8 mouse cellular contexts compared by ENCODE assay signal in genomic region chr3:89163643-89164245, GRCm38 (mm10). TPM values are rescaled to one million over a fixed set of nuclear protein-coding genes. Genes with fewer than 3 reads are reported as not detected.
DNase-seq lines count a peak whose midpoint lies in the region; ATAC-seq and TF ChIP-seq lines count a peak whose summit lies in the region.

No protein-coding gene starts in this region.

- peaks cover 12% of the 10 kb centered on the region for H3K27me3 ChIP-seq in heart, postnatal 0 days (ENCODE audit: control insufficient read depth, insufficient read depth, low read length)
- no peaks in the 10 kb centered on the region for H3K27me3 ChIP-seq in hindbrain, embryonic 13.5 days
- H3K27me3 ChIP-seq in midbrain, embryonic 15.5 days (replicated peaks), result no peaks in the 10 kb centered on the region

- peak overlapping the region; percentile 84 for H3K4me3 ChIP-seq in heart, postnatal 0 days (ENCODE audit: low read depth, low read length)
- peak overlapping the region; percentile 83 for H3K4me3 ChIP-seq in hindbrain, embryonic 13.5 days
- peak overlapping the region; percentile 59 for H3K4me3 ChIP-seq in midbrain, embryonic 15.5 days

- WGBS in heart, postnatal 0 days, result 67% methylated on average over 5 of the region's 5 CpGs
- 80% methylated on average over 5 of the region's 5 CpGs for WGBS in hindbrain, embryonic 13.5 days
- WGBS in midbrain, embryonic 15.5 days, result 71% methylated on average over 5 of the region's 5 CpGs

- no peak for TF ChIP-seq CTCF in heart, postnatal 0 days (IDR thresholded peaks at IDR 0.05; ENCODE audit: low read depth)

- peak overlapping the region; percentile 65 for H3K4me2 ChIP-seq in heart, postnatal 0 days (ENCODE audit: low read depth, low read length)
- peak overlapping the region; percentile 66 for H3K4me2 ChIP-seq in hindbrain, embryonic 13.5 days
- H3K4me2 ChIP-seq in midbrain, embryonic 15.5 days, result peak overlapping the region; percentile 61

- peaks cover 18% of the 10 kb centered on the region for H3K36me3 ChIP-seq in heart, postnatal 0 days (replicated peaks; ENCODE audit: control insufficient read depth, insufficient read depth, low read length)
- peaks cover 17% of the 10 kb centered on the region for H3K36me3 ChIP-seq in hindbrain, embryonic 13.5 days
- peaks cover 3% of the 10 kb centered on the region; the same call in 1 of the 2 replicates for H3K36me3 ChIP-seq in midbrain, embryonic 15.5 days (replicated peaks)

- no peak for ATAC-seq in heart, postnatal 0 days (ENCODE audit: insufficient read depth, low read depth)
- ATAC-seq in hindbrain, embryonic 13.5 days (ENCODE audit: low FRiP score), result no peak
- no peak for ATAC-seq in midbrain, embryonic 15.5 days (replicated peaks)
- ATAC-seq in frontal cortex, adult (ENCODE audit: low TSS enrichment), result no peak

- no peak for TF ChIP-seq EP300 in heart, postnatal 0 days (IDR thresholded peaks at IDR 0.05; ENCODE audit: low read depth)

- no peak for DNase-seq in heart, postnatal 0 days (ENCODE audit: low spot score)
- DNase-seq in heart, adult 11 months, result no peak
- peak; percentile 39 for DNase-seq in MEL-GATA-1-ER (ENCODE audit: extremely low read depth, low read depth)
- DNase-seq in right cerebral cortex, adult 2 months (ENCODE audit: low spot score in 2 of 2), result no peak
- no peak for DNase-seq in left cerebral cortex, postnatal 14 days (ENCODE audit: low spot score in 2 of 2)

- H3K9me3 ChIP-seq in heart, postnatal 0 days (replicated peaks; ENCODE audit: control insufficient read depth, low read length), result no peaks in the 10 kb centered on the region
- H3K9me3 ChIP-seq in hindbrain, embryonic 13.5 days, result no peaks in the 10 kb centered on the region
- H3K9me3 ChIP-seq in midbrain, embryonic 15.5 days, result no peaks in the 10 kb centered on the region

- no peak overlapping the region for H3K27ac ChIP-seq in heart, postnatal 0 days (ENCODE audit: low read depth)
- H3K27ac ChIP-seq in hindbrain, embryonic 13.5 days, result peak overlapping the region; percentile 95
- peak overlapping the region; percentile 85 for H3K27ac ChIP-seq in midbrain, embryonic 15.5 days

- peak overlapping the region; percentile 89 for H3K9ac ChIP-seq in heart, postnatal 0 days (replicated peaks; ENCODE audit: low read depth, low read length)
- peak overlapping the region; percentile 96 for H3K9ac ChIP-seq in hindbrain, embryonic 13.5 days
- peak overlapping the region; percentile 59 for H3K9ac ChIP-seq in midbrain, embryonic 15.5 days

- H3K4me1 ChIP-seq in heart, postnatal 0 days (ENCODE audit: control insufficient read depth, insufficient read depth), result peaks cover 17% of the 10 kb centered on the region; the same call in 1 of the 2 replicates
- H3K4me1 ChIP-seq in hindbrain, embryonic 13.5 days (replicated peaks), result peaks cover 44% of the 10 kb centered on the region
- H3K4me1 ChIP-seq in midbrain, embryonic 15.5 days, result peaks cover 31% of the 10 kb centered on the region

- intact Hi-C loops in left cerebral cortex, postnatal 14 days (cut with DNase I), result loop anchor here (5.0 kb wide), 1 partner anchor 71 kb away; the partner anchor contains the start of gene Rusc1

RNA-seq across cellular contexts. Expression of gene Clk2, which starts 0.9 kb away (rescaled TPM):
- total RNA-seq in heart, postnatal 0 days (2014; rRNA removed; ENCODE audit: low replicate concordance), result 22.7 and 24.7 TPM in 2 replicates
- polyA plus RNA-seq in heart, postnatal 0 days (2015; fragmentation: Nextera tagmentation; extraction: Ambion mirVana), result 8.2 and 8.5 TPM in 2 replicates
- 23.5 and 24.5 TPM in 2 replicates for polyA plus RNA-seq in hindbrain, embryonic 13.5 days (2015; fragmentation: Nextera tagmentation; extraction: Ambion mirVana)
- polyA plus RNA-seq in midbrain, embryonic 15.5 days (2015; fragmentation: Nextera tagmentation; extraction: Ambion mirVana), result 22.4 and 26.7 TPM in 2 replicates
- total RNA-seq in left cerebral cortex, postnatal 14 days (2021), result 10 to 100 TPM; 46.7 TPM

RNA-seq across cellular contexts. Expression of gene Hcn3, which starts 3.7 kb away (rescaled TPM):
- 1.1 TPM in 1 of 2 replicates, not detected in the other for total RNA-seq in heart, postnatal 0 days (2014; rRNA removed; ENCODE audit: low replicate concordance)
- polyA plus RNA-seq in heart, postnatal 0 days (2015; fragmentation: Nextera tagmentation; extraction: Ambion mirVana), result 0.15 and 0.32 TPM in 2 replicates
- 33.5 and 35.1 TPM in 2 replicates for polyA plus RNA-seq in hindbrain, embryonic 13.5 days (2015; fragmentation: Nextera tagmentation; extraction: Ambion mirVana)
- 59.6 and 59.8 TPM in 2 replicates for polyA plus RNA-seq in midbrain, embryonic 15.5 days (2015; fragmentation: Nextera tagmentation; extraction: Ambion mirVana)
- 10 to 100 TPM; 20.4 to 25.1 TPM for total RNA-seq in left cerebral cortex, postnatal 14 days (2021)

RNA-seq across cellular contexts. Expression of gene Scamp3, which starts 13.5 kb away (rescaled TPM):
- 54.4 and 60.7 TPM in 2 replicates for total RNA-seq in heart, postnatal 0 days (2014; rRNA removed; ENCODE audit: low replicate concordance)
- 65.9 and 70.3 TPM in 2 replicates for polyA plus RNA-seq in heart, postnatal 0 days (2015; fragmentation: Nextera tagmentation; extraction: Ambion mirVana)
- polyA plus RNA-seq in hindbrain, embryonic 13.5 days (2015; fragmentation: Nextera tagmentation; extraction: Ambion mirVana), result 127 and 130 TPM in 2 replicates
- polyA plus RNA-seq in midbrain, embryonic 15.5 days (2015; fragmentation: Nextera tagmentation; extraction: Ambion mirVana), result 144 and 146 TPM in 2 replicates
- total RNA-seq in left cerebral cortex, postnatal 14 days (2021), result 10 to 100 TPM; 77.0 to 79.2 TPM

RNA-seq across cellular contexts. Expression of gene Fam189b, which starts 19.2 kb away (rescaled TPM):
- 2.1 and 2.2 TPM in 2 replicates for total RNA-seq in heart, postnatal 0 days (2014; rRNA removed; ENCODE audit: low replicate concordance)
- 5.6 and 5.7 TPM in 2 replicates for polyA plus RNA-seq in heart, postnatal 0 days (2015; fragmentation: Nextera tagmentation; extraction: Ambion mirVana)
- 29.9 and 30.0 TPM in 2 replicates for polyA plus RNA-seq in hindbrain, embryonic 13.5 days (2015; fragmentation: Nextera tagmentation; extraction: Ambion mirVana)
- polyA plus RNA-seq in midbrain, embryonic 15.5 days (2015; fragmentation: Nextera tagmentation; extraction: Ambion mirVana), result 33.5 and 37.5 TPM in 2 replicates
- 10 to 100 TPM; 73.5 to 77.2 TPM for total RNA-seq in left cerebral cortex, postnatal 14 days (2021)

RNA-seq across cellular contexts. Expression of gene Pklr, which starts 27.8 kb away (rescaled TPM):
- not detected in 2 replicates for total RNA-seq in heart, postnatal 0 days (2014; rRNA removed; ENCODE audit: low replicate concordance)
- 0.04 TPM in 1 of 2 replicates, not detected in the other for polyA plus RNA-seq in heart, postnatal 0 days (2015; fragmentation: Nextera tagmentation; extraction: Ambion mirVana)
- 0.30 TPM in 1 of 2 replicates, not detected in the other for polyA plus RNA-seq in hindbrain, embryonic 13.5 days (2015; fragmentation: Nextera tagmentation; extraction: Ambion mirVana)
- 0.05 and 0.14 TPM in 2 replicates for polyA plus RNA-seq in midbrain, embryonic 15.5 days (2015; fragmentation: Nextera tagmentation; extraction: Ambion mirVana)
- total RNA-seq in left cerebral cortex, postnatal 14 days (2021), result not detected

Comparison
In these comparisons a context has a peak if more than half of its experiments do, and no peak if none do; other contexts are left out.
1. RNA of gene Hcn3, which starts 3.7 kb away (polyA plus RNA-seq): 59.6 to 59.8 TPM in midbrain, embryonic 15.5 days and 33.5 to 35.1 TPM in hindbrain, embryonic 13.5 days; 0.15 to 0.32 TPM in heart, postnatal 0 days; every median in the first group is over 10 times any median in the second.
2. Peak in every context shown above with its lines, with median percentiles within 50 percentile points of each other: H3K4me2 ChIP-seq, H3K4me3 ChIP-seq and H3K9ac ChIP-seq.